Mouse (Mus musculus): ENCODE results near the gene Ahnak. TPM values are rescaled to one million over a fixed set of nuclear protein-coding genes. Genes with fewer than 3 reads are reported as not detected.

Gene Ahnak
- polyA plus RNA-seq, 1 experiment from 2014 or later, result 8.9 TPM

GRCm38 (mm10) chr19:9071456-9072156 lies 82.5 kb downstream of the Ahnak start:
- Histone ChIP-seq H3K9me3 (replicated peaks) (no peaks in the 10 kb centered on the region), H3K4me3 (no peak overlapping the region), H3K4me1 (peaks cover 6% of the 10 kb centered on the region; the same call in 1 of the 2 replicates), H3K27me3 (ENCODE audit: low read depth, poor library complexity, severe bottlenecking) (no peaks in the 10 kb centered on the region), H3K36me3 (no peaks in the 10 kb centered on the region), H3K27ac (no peak overlapping the region; the same call in 1 of the 2 replicates)
- 84% methylated on average over 7 of the region's 7 CpGs for WGBS
- DNase-seq (ENCODE audit: low spot score), result no peak

- H3K27me3 ChIP-seq (ENCODE audit: low read depth, poor library complexity, severe bottlenecking), result no peaks in the 10 kb centered on the region
- DNase-seq (ENCODE audit: low spot score), result no peak
- 92% methylated on average over 2 of the region's 2 CpGs for WGBS
- H3K36me3 ChIP-seq, result no peaks in the 10 kb centered on the region
- H3K4me3 ChIP-seq, result no peak overlapping the region
- H3K4me1 ChIP-seq, result peaks cover 6% of the 10 kb centered on the region; the same call in 1 of the 2 replicates
- no peak overlapping the region for H3K27ac ChIP-seq
- H3K9me3 ChIP-seq (replicated peaks), result no peaks in the 10 kb centered on the region
Observed at GRCm38 (mm10) chr19:9072157-9072530, 83.1 kb downstream of the Ahnak start.

GRCm38 (mm10) chr19:9073776-9074411 lies 84.8 kb downstream of the Ahnak start:
- Histone ChIP-seq H3K36me3 (no peaks in the 10 kb centered on the region), H3K27ac (no peak overlapping the region), H3K9me3 (replicated peaks) (no peaks in the 10 kb centered on the region), H3K4me1 (peaks cover 6% of the 10 kb centered on the region; the same call in 1 of the 2 replicates), H3K4me3 (no peak overlapping the region), H3K27me3 (ENCODE audit: low read depth, poor library complexity, severe bottlenecking) (no peaks in the 10 kb centered on the region)
- 77% methylated on average over 12 of the region's 12 CpGs for WGBS
- DNase-seq (ENCODE audit: low spot score), result no peak

- WGBS, result 77% methylated on average over 4 of the region's 4 CpGs
- no peak overlapping the region for H3K27ac ChIP-seq
- H3K4me1 ChIP-seq, result peaks cover 6% of the 10 kb centered on the region; the same call in 1 of the 2 replicates
- no peaks in the 10 kb centered on the region for H3K27me3 ChIP-seq (ENCODE audit: low read depth, poor library complexity, severe bottlenecking)
- H3K36me3 ChIP-seq, result no peaks in the 10 kb centered on the region
- DNase-seq (ENCODE audit: low spot score), result no peak
- no peak overlapping the region for H3K4me3 ChIP-seq
- H3K9me3 ChIP-seq (replicated peaks), result no peaks in the 10 kb centered on the region
Observed at GRCm38 (mm10) chr19:9074424-9074823, 85.3 kb downstream of the Ahnak start.

- H3K27ac ChIP-seq, result no peak overlapping the region
- H3K4me1 ChIP-seq, result peaks cover 6% of the 10 kb centered on the region; the same call in 1 of the 2 replicates
- WGBS, result 83% methylated on average over 2 of the region's 2 CpGs
- no peaks in the 10 kb centered on the region for H3K9me3 ChIP-seq (replicated peaks)
- H3K27me3 ChIP-seq (ENCODE audit: low read depth, poor library complexity, severe bottlenecking), result no peaks in the 10 kb centered on the region
- H3K4me3 ChIP-seq, result no peak overlapping the region
- no peaks in the 10 kb centered on the region for H3K36me3 ChIP-seq
- no peak for DNase-seq (ENCODE audit: low spot score)
Observed at GRCm38 (mm10) chr19:9075558-9075957, 86.5 kb downstream of the Ahnak start.

- Histone ChIP-seq H3K27me3 (ENCODE audit: low read depth, poor library complexity, severe bottlenecking) (no peaks in the 10 kb centered on the region), H3K4me3 (no peak overlapping the region), H3K36me3 (no peaks in the 10 kb centered on the region), H3K9me3 (replicated peaks) (no peaks in the 10 kb centered on the region), H3K27ac (no peak overlapping the region), H3K4me1 (peaks cover 6% of the 10 kb centered on the region; the same call in 1 of the 2 replicates)
- 92% methylated on average over 3 of the region's 3 CpGs for WGBS
- DNase-seq (ENCODE audit: low spot score), result no peak
Observed at GRCm38 (mm10) chr19:9076035-9076434, 87.0 kb downstream of the Ahnak start.

GRCm38 (mm10) chr19:9076982-9077660 lies 88.0 kb downstream of the Ahnak start:
- Histone ChIP-seq H3K36me3 (no peaks in the 10 kb centered on the region), H3K9me3 (replicated peaks) (no peaks in the 10 kb centered on the region), H3K4me1 (no peaks in the 10 kb centered on the region; the same call in 1 of the 2 replicates), H3K4me3 (no peak overlapping the region), H3K27me3 (ENCODE audit: low read depth, poor library complexity, severe bottlenecking) (no peaks in the 10 kb centered on the region), H3K27ac (no peak overlapping the region)
- WGBS, result 83% methylated on average over 4 of the region's 4 CpGs
- no peak for DNase-seq (ENCODE audit: low spot score)

- 36% methylated on average over 7 of the region's 7 CpGs for WGBS
- Histone ChIP-seq H3K27me3 (ENCODE audit: low read depth, poor library complexity, severe bottlenecking) (no peaks in the 10 kb centered on the region), H3K9me3 (replicated peaks) (no peaks in the 10 kb centered on the region), H3K27ac (no peak overlapping the region), H3K4me1 (peaks cover 4% of the 10 kb centered on the region; the same call in 1 of the 2 replicates), H3K36me3 (no peaks in the 10 kb centered on the region), H3K4me3 (no peak overlapping the region)
- DNase-seq (ENCODE audit: low spot score), result no peak
Observed at GRCm38 (mm10) chr19:9079916-9080315, 90.8 kb downstream of the Ahnak start.

GRCm38 (mm10) chr19:9081311-9082190 lies 92.5 kb downstream of the Ahnak start:
- Histone ChIP-seq H3K36me3 (no peaks in the 10 kb centered on the region), H3K4me3 (no peak overlapping the region; the same call in 1 of the 2 replicates), H3K27me3 (ENCODE audit: low read depth, poor library complexity, severe bottlenecking) (no peaks in the 10 kb centered on the region), H3K9me3 (replicated peaks) (no peaks in the 10 kb centered on the region), H3K27ac (peak overlapping the region; percentile 53; the same call in 1 of the 2 replicates), H3K4me1 (peaks cover 4% of the 10 kb centered on the region; the same call in 1 of the 2 replicates)
- no peak for DNase-seq (ENCODE audit: low spot score)
- WGBS, result 81% methylated on average over 14 of the region's 14 CpGs

- Histone ChIP-seq H3K4me3 (peak overlapping the region; percentile 27), H3K36me3 (no peaks in the 10 kb centered on the region), H3K27me3 (ENCODE audit: low read depth, poor library complexity, severe bottlenecking) (no peaks in the 10 kb centered on the region), H3K9me3 (replicated peaks) (no peaks in the 10 kb centered on the region), H3K4me1 (peaks cover 4% of the 10 kb centered on the region; the same call in 1 of the 2 replicates), H3K27ac (peak overlapping the region; percentile 53; the same call in 1 of the 2 replicates)
- WGBS, result 18% methylated on average over 23 of the region's 23 CpGs
- DNase-seq (ENCODE audit: low spot score), result peak; percentile 92
Observed at GRCm38 (mm10) chr19:9082191-9083009, 93.3 kb downstream of the Ahnak start.

- H3K4me1 ChIP-seq, result peaks cover 4% of the 10 kb centered on the region; the same call in 1 of the 2 replicates
- H3K4me3 ChIP-seq, result peak overlapping the region; percentile 27; the same call in 1 of the 2 replicates
- H3K27me3 ChIP-seq (ENCODE audit: low read depth, poor library complexity, severe bottlenecking), result no peaks in the 10 kb centered on the region
- peak overlapping the region; percentile 50; the same call in 1 of the 2 replicates for H3K27ac ChIP-seq
- 84% methylated on average over 2 of the region's 2 CpGs for WGBS
- H3K9me3 ChIP-seq (replicated peaks), result no peaks in the 10 kb centered on the region
- H3K36me3 ChIP-seq, result no peaks in the 10 kb centered on the region
- DNase-seq (ENCODE audit: low spot score), result no peak
Observed at GRCm38 (mm10) chr19:9083010-9083355, 93.9 kb downstream of the Ahnak start.
